Mouse (Mus musculus): ENCODE measurements around the gene Trappc3l.

The Trappc3l gene

GRCm38 (mm10) chr10:34095964-34096363 lies 58.6 kb downstream of the Trappc3l start:
- DNase-seq = peak; percentile 4

- peak; percentile 8 for DNase-seq
Measured at GRCm38 (mm10) chr10:34096418-34096883, 59.1 kb downstream of the Trappc3l start, which contains the start of gene Calhm5. TSS of gene Calhm5 (minus strand) at chr10:34096519.

GRCm38 (mm10) chr10:34110863-34111465 lies 73.6 kb downstream of the Trappc3l start:
- DNase-seq = no peak

- no peak for DNase-seq
Measured at GRCm38 (mm10) chr10:34111964-34112738, 74.8 kb downstream of the Trappc3l start.

- DNase-seq = no peak
Measured at GRCm38 (mm10) chr10:34117131-34117530, 79.7 kb downstream of the Trappc3l start.

GRCm38 (mm10) chr10:34117770-34118169 lies 80.4 kb downstream of the Trappc3l start:
- DNase-seq = no peak

- DNase-seq = no peak
Measured at GRCm38 (mm10) chr10:34118421-34118820, 81.0 kb downstream of the Trappc3l start.

GRCm38 (mm10) chr10:34127392-34128378 lies 90.3 kb downstream of the Trappc3l start, which contains the start of gene Calhm6:
TSS of gene Calhm6 (minus strand) at chr10:34127984.
- no peak for DNase-seq

GRCm38 (mm10) chr10:34128391-34128790 lies 91.0 kb downstream of the Trappc3l start:
- no peak for DNase-seq

- DNase-seq = no peak
Measured at GRCm38 (mm10) chr10:34131356-34131755, 94.0 kb downstream of the Trappc3l start.

GRCm38 (mm10) chr10:34136432-34136831 lies 99.0 kb downstream of the Trappc3l start:
- no peak for DNase-seq

- no peak for DNase-seq
Measured at GRCm38 (mm10) chr10:34138027-34138426, 100.6 kb downstream of the Trappc3l start.

- no peak for DNase-seq
Measured at GRCm38 (mm10) chr10:34139768-34140167, 102.4 kb downstream of the Trappc3l start.

GRCm38 (mm10) chr10:34141693-34142092 lies 104.3 kb downstream of the Trappc3l start:
- DNase-seq = no peak

GRCm38 (mm10) chr10:34149772-34150171 lies 112.4 kb downstream of the Trappc3l start:
- no peak for DNase-seq

GRCm38 (mm10) chr10:34150454-34150853 lies 113.1 kb downstream of the Trappc3l start:
- DNase-seq = no peak

GRCm38 (mm10) chr10:34151827-34152226 lies 114.4 kb downstream of the Trappc3l start:
- no peak for DNase-seq

- DNase-seq = no peak
Measured at GRCm38 (mm10) chr10:34155796-34156554, 118.6 kb downstream of the Trappc3l start.

All from cerebellum, adult 9-11 months (tissue).